In genomic region chr7:28821261-28821831, GRCm38 (mm10) we compare ENCODE assay signal across 8 mouse cellular contexts. TPM values are rescaled to one million over a fixed set of nuclear protein-coding genes. Genes with fewer than 3 reads are reported as not detected.
DNase-seq lines count a peak whose midpoint lies in the region; ATAC-seq and TF ChIP-seq lines count a peak whose summit lies in the region.
"Had no signal": no experiment of that assay in that cellular context is flagged by ENCODE, and none has a peak within 500 bp of the region (broad histone marks: within the 10 kb centered on the region; RNA-seq: fewer than 3 reads in every experiment).

No protein-coding gene starts in this region.

- no peak overlapping the region for H3K9ac ChIP-seq in embryonic facial prominence, embryonic 12.5 days
- H3K9ac ChIP-seq in hindbrain, embryonic 14.5 days = no peak overlapping the region

- no peak for TF ChIP-seq POLR2A in lung, adult 2 months (IDR thresholded peaks at IDR 0.05; ENCODE audit: borderline replicate concordance, extremely low read depth, low read depth, low read length)

- H3K4me3 ChIP-seq in lung, adult 2 months (replicated peaks; ENCODE audit: extremely low read depth, low read depth, low read length) = no peak overlapping the region
- no peak overlapping the region for H3K4me3 ChIP-seq in embryonic facial prominence, embryonic 12.5 days
- no peak overlapping the region for H3K4me3 ChIP-seq in hindbrain, embryonic 14.5 days (replicated peaks; ENCODE audit: low read length)
- H3K4me3 ChIP-seq: erythroblast, embryonic 14.5 days had no signal

- peaks cover 13% of the 10 kb centered on the region for H3K4me1 ChIP-seq in lung, adult 2 months (ENCODE audit: control insufficient read depth, insufficient read depth, low read length)
- H3K4me1 ChIP-seq in embryonic facial prominence, embryonic 12.5 days = peaks cover 24% of the 10 kb centered on the region
- H3K4me1 ChIP-seq in hindbrain, embryonic 14.5 days (replicated peaks; ENCODE audit: control insufficient read depth, insufficient read depth, low read length) = peaks cover 19% of the 10 kb centered on the region

- WGBS in lung, adult 2 months = 44% methylated on average over 10 of the region's 10 CpGs
- 78% methylated on average over 10 of the region's 10 CpGs for WGBS in embryonic facial prominence, embryonic 12.5 days
- 48% methylated on average over 10 of the region's 10 CpGs for WGBS in hindbrain, embryonic 14.5 days

- DNase-seq in lung, postnatal 10 days = peak; percentile 42
- no peak for DNase-seq in lung, adult 2 months
- DNase-seq in hindbrain, embryonic 14.5 days (ENCODE audit: low spot score) = no peak
- DNase-seq in ovary, adult 18-20 months (ENCODE audit: low spot score) = no peak

- H3K27ac ChIP-seq in embryonic facial prominence, embryonic 12.5 days = 0 out of 2 replicates have a peak overlapping the region, but pooled peaks have one; percentile 32
- H3K27ac ChIP-seq in hindbrain, embryonic 14.5 days = peak overlapping the region; percentile 26; the same call in 1 of the 2 replicates

- peaks cover 63% of the 10 kb centered on the region for H3K36me3 ChIP-seq in embryonic facial prominence, embryonic 12.5 days
- peaks cover 72% of the 10 kb centered on the region for H3K36me3 ChIP-seq in hindbrain, embryonic 14.5 days (replicated peaks; ENCODE audit: control insufficient read depth, insufficient read depth)

- ATAC-seq in activated CD4-positive, CD25-positive, alpha-beta regulatory T cell, adult 4 months = peak; percentile 42
- ATAC-seq in embryonic facial prominence, embryonic 12.5 days (ENCODE audit: insufficient number of reproducible peaks, insufficient read depth, low FRiP score, low TSS enrichment) = no peak
- no peak; the same call in 1 of the 2 replicates for ATAC-seq in hindbrain, embryonic 14.5 days (ENCODE audit: low FRiP score)
- 0 out of 2 replicates have a peak, but pooled peaks have one; percentile 29 for ATAC-seq in megakaryocyte-erythroid progenitor cell, adult 5-6 weeks (replicated peaks; ENCODE audit: low FRiP score, low TSS enrichment, poor library complexity, severe bottlenecking)

- H3K4me2 ChIP-seq in embryonic facial prominence, embryonic 12.5 days (replicated peaks) = 0 out of 2 replicates have a peak overlapping the region, but pooled peaks have one; percentile 1
- H3K4me2 ChIP-seq in hindbrain, embryonic 14.5 days (replicated peaks) = no peak overlapping the region

- no peaks in the 10 kb centered on the region for H3K27me3 ChIP-seq in embryonic facial prominence, embryonic 12.5 days
- H3K27me3 ChIP-seq in hindbrain, embryonic 14.5 days (ENCODE audit: control insufficient read depth, insufficient read depth, low read length) = no peaks in the 10 kb centered on the region

- no peak for TF ChIP-seq CTCF in lung, adult 2 months (IDR thresholded peaks at IDR 0.05; ENCODE audit: insufficient read depth, low read length)

- H3K9me3 ChIP-seq in embryonic facial prominence, embryonic 12.5 days = no peaks in the 10 kb centered on the region
- H3K9me3 ChIP-seq in hindbrain, embryonic 14.5 days (ENCODE audit: control insufficient read depth, low read length) = no peaks in the 10 kb centered on the region

RNA-seq across cellular contexts. Expression of gene Ech1, which starts 3.7 kb away (rescaled TPM):
- 201 and 250 TPM in 2 replicates for polyA plus RNA-seq in lung, adult 2 months (2012; rRNA removed)
- polyA plus RNA-seq in activated CD4-positive, CD25-positive, alpha-beta regulatory T cell, adult 4 months (2017; shearing (Covaris generic)) = 100 to 1,000 TPM; 192 to 199 TPM
- 117 and 128 TPM in 2 replicates for polyA plus RNA-seq in embryonic facial prominence, embryonic 12.5 days (2016; fragmentation: Nextera tagmentation; extraction: Ambion mirVana)
- polyA plus RNA-seq in hindbrain, embryonic 14.5 days (2014; fragmentation: Nextera tagmentation; extraction: Ambion mirVana) = 92.6 and 99.0 TPM in 2 replicates
- total RNA-seq in megakaryocyte-erythroid progenitor cell, adult 5-6 weeks (2014; fragmentation: Nextera tagmentation) = 119 and 130 TPM in 2 replicates
- total RNA-seq in megakaryocyte-erythroid progenitor cell, adult 5-6 weeks (2017) = 85.5 and 95.0 TPM in 2 replicates

RNA-seq across cellular contexts. Expression of gene Lgals4, which starts 12.3 kb away (rescaled TPM):
- polyA plus RNA-seq in lung, adult 2 months (2012; rRNA removed) = 19.0 and 25.5 TPM in 2 replicates
- 10 to 100 TPM; 20.1 to 27.2 TPM for polyA plus RNA-seq in activated CD4-positive, CD25-positive, alpha-beta regulatory T cell, adult 4 months (2017; shearing (Covaris generic))
- 5.4 and 7.3 TPM in 2 replicates for polyA plus RNA-seq in embryonic facial prominence, embryonic 12.5 days (2016; fragmentation: Nextera tagmentation; extraction: Ambion mirVana)
- 2.8 and 3.2 TPM in 2 replicates for polyA plus RNA-seq in hindbrain, embryonic 14.5 days (2014; fragmentation: Nextera tagmentation; extraction: Ambion mirVana)
- total RNA-seq in megakaryocyte-erythroid progenitor cell, adult 5-6 weeks (2014; fragmentation: Nextera tagmentation) = 8.7 and 23.2 TPM in 2 replicates
- total RNA-seq in megakaryocyte-erythroid progenitor cell, adult 5-6 weeks (2017) = 2.6 and 3.8 TPM in 2 replicates

RNA-seq across cellular contexts. Expression of gene Hnrnpl, which starts 13.0 kb away (rescaled TPM):
- 166 and 244 TPM in 2 replicates for polyA plus RNA-seq in lung, adult 2 months (2012; rRNA removed)
- 100 to 1,000 TPM; 153 to 344 TPM for polyA plus RNA-seq in activated CD4-positive, CD25-positive, alpha-beta regulatory T cell, adult 4 months (2017; shearing (Covaris generic))
- 372 and 383 TPM in 2 replicates for polyA plus RNA-seq in embryonic facial prominence, embryonic 12.5 days (2016; fragmentation: Nextera tagmentation; extraction: Ambion mirVana)
- 142 and 150 TPM in 2 replicates for polyA plus RNA-seq in hindbrain, embryonic 14.5 days (2014; fragmentation: Nextera tagmentation; extraction: Ambion mirVana)
- 437 and 487 TPM in 2 replicates for total RNA-seq in megakaryocyte-erythroid progenitor cell, adult 5-6 weeks (2014; fragmentation: Nextera tagmentation)
- 350 and 619 TPM in 2 replicates for total RNA-seq in megakaryocyte-erythroid progenitor cell, adult 5-6 weeks (2017)

RNA-seq across cellular contexts. Expression of gene Rinl, which starts 32.6 kb away (rescaled TPM):
- 11.2 and 14.5 TPM in 2 replicates for polyA plus RNA-seq in lung, adult 2 months (2012; rRNA removed)
- polyA plus RNA-seq in activated CD4-positive, CD25-positive, alpha-beta regulatory T cell, adult 4 months (2017; shearing (Covaris generic)) = 100 to 1,000 TPM; 199 to 272 TPM
- polyA plus RNA-seq in embryonic facial prominence, embryonic 12.5 days (2016; fragmentation: Nextera tagmentation; extraction: Ambion mirVana) = 2.2 and 2.8 TPM in 2 replicates
- 1.4 and 2.7 TPM in 2 replicates for polyA plus RNA-seq in hindbrain, embryonic 14.5 days (2014; fragmentation: Nextera tagmentation; extraction: Ambion mirVana)
- 21.5 and 26.4 TPM in 2 replicates for total RNA-seq in megakaryocyte-erythroid progenitor cell, adult 5-6 weeks (2014; fragmentation: Nextera tagmentation)
- 17.9 and 24.5 TPM in 2 replicates for total RNA-seq in megakaryocyte-erythroid progenitor cell, adult 5-6 weeks (2017)

RNA-seq across cellular contexts. Expression of gene Lgals7, which starts 42.3 kb away (rescaled TPM):
- 2.2 and 314 TPM in 2 replicates for polyA plus RNA-seq in lung, adult 2 months (2012; rRNA removed)
- 1 to 10 TPM; 2.5 to 2.8 TPM for polyA plus RNA-seq in activated CD4-positive, CD25-positive, alpha-beta regulatory T cell, adult 4 months (2017; shearing (Covaris generic))
- 2.4 and 4.2 TPM in 2 replicates for polyA plus RNA-seq in embryonic facial prominence, embryonic 12.5 days (2016; fragmentation: Nextera tagmentation; extraction: Ambion mirVana)
- 2.9 and 3.0 TPM in 2 replicates for polyA plus RNA-seq in hindbrain, embryonic 14.5 days (2014; fragmentation: Nextera tagmentation; extraction: Ambion mirVana)
- not detected in 2 replicates for total RNA-seq in megakaryocyte-erythroid progenitor cell, adult 5-6 weeks (2014; fragmentation: Nextera tagmentation)
- not detected in 2 replicates for total RNA-seq in megakaryocyte-erythroid progenitor cell, adult 5-6 weeks (2017)
- polyA plus RNA-seq: erythroblast, embryonic 14.5 days had no signal

Comparison
In these comparisons a context has a peak if more than half of its experiments do, and no peak if none do; other contexts are left out.
1. ATAC-seq: peak in activated CD4-positive, CD25-positive, alpha-beta regulatory T cell, adult 4 months (single experiment) and megakaryocyte-erythroid progenitor cell, adult 5-6 weeks (single experiment); none in embryonic facial prominence, embryonic 12.5 days (single experiment) and hindbrain, embryonic 14.5 days (single experiment).